Mouse (Mus musculus) erythroblast, embryonic 14.5 days (primary cell): ENCODE data around the gene Sppl3. TPM values are rescaled to one million over a fixed set of nuclear protein-coding genes. Genes with fewer than 3 reads are reported as not detected.

Experiments
- H3K27me3 ChIP-seq: 2 replicates; pipeline ENCODE4 v1.6.1; 2012; ENCODE audit warnings: inconsistent platforms; ENCODE audit not compliant: control insufficient read depth
- H3K36me3 ChIP-seq: 2 replicates; pipeline ENCODE4 v1.6.1; 2012; ENCODE audit warnings: mild to moderate bottlenecking, inconsistent platforms; ENCODE audit not compliant: control insufficient read depth
- H3K4me1 ChIP-seq: 2 replicates; pipeline ENCODE4 v1.6.1; 2012; ENCODE audit warnings: inconsistent platforms; ENCODE audit not compliant: control insufficient read depth
- H3K4me3 ChIP-seq: replicated peaks from 2 replicates; pipeline ENCODE3; 2012; ENCODE audit warnings: moderate library complexity, mild to moderate bottlenecking, inconsistent platforms
- H3K9me3 ChIP-seq: 2 replicates; pipeline ENCODE4 v1.6.1; 2012; ENCODE audit warnings: low read length, inconsistent platforms, mixed read lengths; ENCODE audit not compliant: control insufficient read depth
- GATA1 ChIP-seq: IDR thresholded peaks from 2 replicates; pipeline ENCODE4 v1.6.1; 2012; ENCODE audit warnings: low read length, inconsistent platforms, mixed read lengths
- TAL1 ChIP-seq: IDR thresholded peaks from 3 replicates; pipeline ENCODE4 v1.6.1; 2012; ENCODE audit warnings: low read length, inconsistent platforms, mixed read lengths
- polyA plus RNA-seq: library from polyadenylated mRNA; stranded (reverse); fragments of >175 nt; gene quantifications from 2 replicates; pipeline ENCODE4 v1.2.3, GENCODE M21; 2012

The Sppl3 gene
- polyA plus RNA-seq, 1 experiment, result 4.6 TPM

GRCm38 (mm10) chr5:115132465-115132864, 121.5 kb downstream of the Sppl3 start:
- TF ChIP-seq GATA1 (no peak), TAL1 (no peak)
- Histone ChIP-seq H3K9me3 (no peaks in the 10 kb centered on the region; the same call in 1 of the 2 replicates), H3K4me1 (peaks cover 19% of the 10 kb centered on the region), H3K36me3 (peaks cover 22% of the 10 kb centered on the region), H3K4me3 (no peak overlapping the region), H3K27me3 (peaks cover 20% of the 10 kb centered on the region)

GRCm38 (mm10) chr5:115133358-115134066, 122.6 kb downstream of the Sppl3 start:
- H3K27me3 ChIP-seq, result peaks cover 29% of the 10 kb centered on the region
- peaks cover 13% of the 10 kb centered on the region for H3K36me3 ChIP-seq
- H3K9me3 ChIP-seq, result no peaks in the 10 kb centered on the region; the same call in 1 of the 2 replicates
- H3K4me3 ChIP-seq, result peak overlapping the region; percentile 82
- TF ChIP-seq GATA1, result no peak
- peaks cover 19% of the 10 kb centered on the region for H3K4me1 ChIP-seq

GRCm38 (mm10) chr5:115134234-115135165, 123.6 kb downstream of the Sppl3 start, which contains the start of gene Unc119b:
Gene Unc119b, minus strand, starts transcription at chr5:115134975.
- no peaks in the 10 kb centered on the region; the same call in 1 of the 2 replicates for H3K9me3 ChIP-seq
- peaks cover 8% of the 10 kb centered on the region for H3K36me3 ChIP-seq
- H3K27me3 ChIP-seq, result peaks cover 29% of the 10 kb centered on the region
- peaks cover 19% of the 10 kb centered on the region for H3K4me1 ChIP-seq
- TF ChIP-seq TAL1 (no peak), GATA1 (no peak)
- peak within 1 kb of the TSS; percentile 82 for H3K4me3 ChIP-seq

GRCm38 (mm10) chr5:115139124-115139523, 128.2 kb downstream of the Sppl3 start:
- no peak overlapping the region for H3K4me3 ChIP-seq
- H3K9me3 ChIP-seq, result no peaks in the 10 kb centered on the region; the same call in 1 of the 2 replicates
- peaks cover 7% of the 10 kb centered on the region for H3K4me1 ChIP-seq
- peaks cover 24% of the 10 kb centered on the region for H3K27me3 ChIP-seq
- TF ChIP-seq TAL1 (no peak), GATA1 (no peak)
- H3K36me3 ChIP-seq, result peaks cover 5% of the 10 kb centered on the region; the same call in 1 of the 2 replicates

GRCm38 (mm10) chr5:115140726-115141125, 129.8 kb downstream of the Sppl3 start:
- Histone ChIP-seq H3K36me3 (peaks cover 11% of the 10 kb centered on the region), H3K9me3 (no peaks in the 10 kb centered on the region), H3K4me3 (no peak overlapping the region), H3K4me1 (no peaks in the 10 kb centered on the region), H3K27me3 (peaks cover 22% of the 10 kb centered on the region)
- TF ChIP-seq GATA1 (no peak), TAL1 (no peak)

GRCm38 (mm10) chr5:115142166-115142697, 131.3 kb downstream of the Sppl3 start:
- Histone ChIP-seq H3K9me3 (no peaks in the 10 kb centered on the region), H3K36me3 (peaks cover 26% of the 10 kb centered on the region), H3K4me1 (no peaks in the 10 kb centered on the region; the same call in 1 of the 2 replicates), H3K4me3 (no peak overlapping the region), H3K27me3 (peaks cover 11% of the 10 kb centered on the region)
- TF ChIP-seq TAL1 (no peak), GATA1 (no peak)

- Histone ChIP-seq H3K27me3 (no peaks in the 10 kb centered on the region), H3K4me3 (no peak overlapping the region), H3K4me1 (no peaks in the 10 kb centered on the region; the same call in 1 of the 2 replicates), H3K9me3 (no peaks in the 10 kb centered on the region), H3K36me3 (peaks cover 39% of the 10 kb centered on the region)
- TF ChIP-seq GATA1 (no peak), TAL1 (no peak)
These were observed 132.6 kb downstream of the Sppl3 start for GRCm38 (mm10) chr5:115143552-115143951.

GRCm38 (mm10) chr5:115144471-115144870, 133.5 kb downstream of the Sppl3 start:
- TF ChIP-seq GATA1 (no peak), TAL1 (no peak)
- H3K36me3 ChIP-seq, result peaks cover 43% of the 10 kb centered on the region
- H3K4me3 ChIP-seq, result no peak overlapping the region
- no peaks in the 10 kb centered on the region for H3K9me3 ChIP-seq
- H3K27me3 ChIP-seq, result no peaks in the 10 kb centered on the region
- H3K4me1 ChIP-seq, result no peaks in the 10 kb centered on the region; the same call in 1 of the 2 replicates
